Mouse (Mus musculus) adrenal gland, adult (tissue): Measurements from ENCODE around the gene Galm.
A peak's percentile ranks its signal among the peaks of the same experiment; 100 is the strongest.

ENCODE experiments used
- DNase-seq, 2 experiments: peaks; one replicate each; pipeline ENCODE4 v3.0.0; 2022 to 2023; ENCODE audit warnings: low spot score in 1 of 2; ENCODE audit not compliant: inconsistent age in 2 of 2

The Galm gene

DNA sequence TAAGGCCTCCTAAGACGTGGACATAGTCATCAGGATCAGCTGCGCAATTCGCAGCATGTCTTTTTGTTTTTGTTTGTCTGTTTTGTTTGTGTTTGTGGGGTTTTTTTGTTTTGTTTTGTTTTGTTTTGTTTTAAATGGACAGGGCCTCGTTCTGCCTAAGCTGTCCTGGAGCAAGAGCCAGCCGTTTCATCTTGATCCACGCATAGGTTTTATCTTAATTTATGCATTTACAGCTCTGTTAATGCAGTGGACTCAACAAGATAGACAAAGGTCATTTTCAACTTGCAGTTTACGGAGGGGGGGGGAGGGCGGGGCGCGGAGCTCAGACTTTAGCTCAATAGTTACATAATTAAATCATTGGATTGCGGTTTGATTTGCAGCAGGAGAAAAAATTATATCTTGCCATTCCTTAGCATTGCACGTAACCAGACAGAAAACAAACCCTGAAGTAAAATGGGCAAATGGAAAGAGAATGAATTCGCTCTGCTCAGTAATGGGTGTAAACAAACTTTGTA, 1.3 kb downstream of the Galm start:
- no peak for DNase-seq

DNA sequence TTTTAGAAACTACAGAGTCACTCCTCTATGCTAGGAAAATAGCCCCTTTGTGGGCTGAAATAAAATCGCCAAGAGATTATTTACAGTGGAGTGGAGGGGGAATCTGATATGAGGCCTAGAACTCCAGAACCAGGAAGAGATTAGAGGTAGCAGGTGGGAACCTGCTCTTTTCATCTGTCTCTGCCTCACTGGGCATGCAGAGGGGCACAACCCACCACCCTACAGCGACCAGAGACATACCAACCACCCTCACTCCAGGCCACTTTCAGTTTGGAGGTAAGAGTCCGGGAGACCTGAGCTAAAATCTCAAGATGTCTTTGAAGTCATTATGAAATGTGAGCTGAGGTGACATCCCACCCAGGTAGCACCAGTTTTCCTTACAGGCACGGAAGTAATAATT, 2.1 kb downstream of the Galm start:
- no peak for DNase-seq

DNA sequence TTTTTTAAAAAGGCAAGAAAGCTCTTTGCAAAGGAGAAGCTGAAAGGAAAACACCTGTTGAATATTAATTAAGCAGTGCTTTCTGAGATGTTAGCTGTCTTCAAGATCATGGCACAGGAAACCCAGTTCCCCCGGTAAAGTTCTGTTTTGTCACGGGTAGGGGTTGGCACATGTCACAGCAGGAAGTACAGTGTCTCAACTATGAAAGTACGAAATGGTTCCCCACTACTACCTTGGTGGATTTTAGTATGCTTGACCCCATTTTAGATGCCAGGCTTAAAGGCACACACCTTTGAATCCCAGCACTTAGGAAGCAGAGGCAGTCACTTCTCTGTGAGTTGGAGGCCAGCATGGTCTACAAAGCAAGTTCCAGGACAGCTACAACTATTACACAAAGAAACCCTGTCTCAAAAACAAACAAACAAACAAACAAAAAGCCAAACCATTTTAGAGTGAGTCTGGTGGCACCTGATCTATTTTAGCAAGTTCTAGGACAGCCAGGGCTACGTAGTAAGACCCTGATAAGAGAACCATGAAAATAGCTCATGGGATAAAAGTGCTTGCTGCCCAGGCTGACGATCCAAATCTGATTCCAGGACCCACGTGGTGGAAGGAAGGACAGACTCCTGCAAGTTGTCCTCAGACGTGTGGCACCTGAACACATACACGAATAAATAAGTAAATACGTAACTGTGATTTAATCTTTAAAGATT, 3.6 kb downstream of the Galm start:
- no peak for DNase-seq

DNA sequence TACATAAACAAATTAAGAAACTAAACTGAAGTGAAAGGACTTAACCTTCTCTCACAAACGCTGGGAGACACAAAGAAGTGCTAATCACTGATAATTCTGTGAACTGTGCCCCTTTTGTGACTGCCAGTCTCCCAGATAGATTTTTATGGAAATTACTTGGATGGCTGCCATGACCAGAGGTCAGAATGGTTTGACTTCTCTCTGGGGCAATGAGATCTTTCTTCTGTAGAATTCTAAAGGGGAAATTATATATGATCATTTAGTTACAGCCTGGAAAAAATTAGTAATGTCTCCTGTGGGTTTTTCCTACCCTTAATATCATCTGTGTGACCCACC, 4.1 kb downstream of the Galm start:
- no peak for DNase-seq

DNA sequence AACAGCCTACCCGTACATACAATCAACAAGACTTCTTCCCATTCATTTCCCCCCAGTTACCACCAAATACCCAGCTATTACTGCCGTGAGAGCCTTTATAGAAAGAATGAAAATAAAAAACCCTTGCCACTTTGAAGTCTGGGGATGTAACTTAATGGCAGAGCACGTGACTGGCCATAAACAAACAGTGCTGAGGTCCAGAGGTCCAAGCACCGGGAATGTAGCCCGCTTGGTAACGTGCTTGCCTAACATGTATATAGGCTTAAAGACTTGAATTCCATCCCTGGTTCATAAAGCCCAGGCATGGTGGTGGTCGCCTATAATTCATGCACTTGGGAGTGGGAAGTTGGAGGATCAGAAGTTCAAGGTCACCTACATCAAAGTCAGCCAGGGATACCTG, 4.6 kb downstream of the Galm start:
- DNase-seq: no peak

DNA sequence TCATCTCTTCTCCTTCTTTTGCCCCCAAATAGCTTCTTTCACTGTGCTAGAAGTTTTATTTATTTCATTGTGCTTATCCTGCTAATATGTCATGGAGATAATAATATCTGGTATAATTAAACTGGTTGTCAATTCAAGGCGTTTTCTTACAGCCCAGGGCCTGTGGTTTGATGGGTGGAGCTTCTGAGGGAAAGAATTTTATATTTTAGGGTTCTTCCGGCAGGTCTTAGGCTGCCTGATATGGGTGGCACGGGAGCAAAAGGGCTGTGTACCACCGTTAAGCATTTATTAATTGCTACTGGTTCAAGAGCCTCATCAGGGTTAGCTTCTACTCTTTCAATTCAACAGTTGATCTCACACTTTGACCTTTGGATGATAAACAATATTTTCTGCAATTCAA, 5.2 kb downstream of the Galm start:
- no peak for DNase-seq

DNA sequence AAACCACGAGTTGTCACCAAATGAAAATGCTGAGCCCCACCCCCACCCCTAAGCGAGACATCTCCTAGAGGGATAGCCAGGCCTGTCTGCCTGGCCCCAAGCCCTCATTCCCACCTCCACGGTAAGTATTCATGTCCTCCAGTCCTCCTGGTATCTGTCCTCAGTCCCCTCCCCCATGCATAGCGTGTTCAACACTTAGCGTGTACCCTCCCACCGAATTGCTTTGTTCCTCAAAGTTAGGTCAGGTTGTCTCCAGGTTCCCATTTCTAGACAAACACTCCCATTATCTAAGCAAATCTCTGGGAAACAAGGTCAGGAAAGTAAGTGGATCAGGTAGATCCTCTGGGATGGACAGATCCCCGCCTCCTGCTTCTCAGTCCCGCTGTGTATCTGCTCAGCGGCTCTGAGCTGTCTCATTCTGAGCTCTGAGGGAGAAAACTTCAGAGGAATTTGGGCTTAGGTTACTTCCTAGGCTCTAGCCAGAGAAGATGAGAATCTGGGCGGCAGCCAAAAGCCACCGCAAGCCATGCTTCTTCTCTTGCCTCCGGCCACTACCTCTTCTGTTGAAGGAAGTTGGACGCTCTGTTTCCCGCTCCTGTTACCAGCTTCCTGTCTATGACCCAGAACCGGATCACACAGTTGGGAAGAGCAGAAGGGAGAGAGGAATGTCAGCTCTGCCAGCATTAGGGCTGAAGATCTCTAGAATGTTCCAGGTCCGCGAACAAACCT, 11.3 kb downstream of the Galm start:
- peak; percentile 23 to 48 for DNase-seq

DNA sequence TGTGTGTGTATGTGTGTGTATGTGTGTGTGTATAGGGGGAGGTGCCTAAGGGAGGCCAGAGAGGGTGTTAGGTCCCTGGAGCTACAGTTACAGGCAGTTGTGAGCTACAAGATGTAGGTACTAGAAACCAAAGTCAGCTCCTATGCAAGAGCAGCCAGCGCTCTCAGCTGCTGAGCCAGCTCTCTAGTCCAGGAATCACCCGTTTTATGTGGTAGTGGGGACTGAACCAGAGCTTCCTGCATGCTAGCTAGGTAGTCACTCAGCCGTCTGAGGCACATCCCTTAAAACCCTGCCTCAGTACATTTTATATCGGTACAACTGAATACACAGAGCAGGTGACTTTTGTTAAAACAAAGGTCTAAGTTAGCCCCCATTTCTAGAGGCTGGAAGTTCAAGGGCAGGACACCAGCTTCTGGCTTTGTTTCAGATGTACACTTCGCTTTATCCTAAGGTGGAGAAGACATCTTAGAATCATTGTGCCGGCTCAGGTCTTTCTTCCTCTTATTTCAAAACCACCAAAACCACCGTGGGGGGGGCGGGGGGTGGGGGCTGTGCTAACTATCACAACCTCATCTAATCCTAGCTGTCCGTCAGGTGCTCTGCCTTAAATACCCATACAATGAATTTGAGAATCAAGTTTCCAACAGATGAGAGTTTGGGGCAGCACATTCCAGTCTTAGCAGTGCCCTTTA, 12.6 kb downstream of the Galm start:
- DNase-seq: no peak

DNA sequence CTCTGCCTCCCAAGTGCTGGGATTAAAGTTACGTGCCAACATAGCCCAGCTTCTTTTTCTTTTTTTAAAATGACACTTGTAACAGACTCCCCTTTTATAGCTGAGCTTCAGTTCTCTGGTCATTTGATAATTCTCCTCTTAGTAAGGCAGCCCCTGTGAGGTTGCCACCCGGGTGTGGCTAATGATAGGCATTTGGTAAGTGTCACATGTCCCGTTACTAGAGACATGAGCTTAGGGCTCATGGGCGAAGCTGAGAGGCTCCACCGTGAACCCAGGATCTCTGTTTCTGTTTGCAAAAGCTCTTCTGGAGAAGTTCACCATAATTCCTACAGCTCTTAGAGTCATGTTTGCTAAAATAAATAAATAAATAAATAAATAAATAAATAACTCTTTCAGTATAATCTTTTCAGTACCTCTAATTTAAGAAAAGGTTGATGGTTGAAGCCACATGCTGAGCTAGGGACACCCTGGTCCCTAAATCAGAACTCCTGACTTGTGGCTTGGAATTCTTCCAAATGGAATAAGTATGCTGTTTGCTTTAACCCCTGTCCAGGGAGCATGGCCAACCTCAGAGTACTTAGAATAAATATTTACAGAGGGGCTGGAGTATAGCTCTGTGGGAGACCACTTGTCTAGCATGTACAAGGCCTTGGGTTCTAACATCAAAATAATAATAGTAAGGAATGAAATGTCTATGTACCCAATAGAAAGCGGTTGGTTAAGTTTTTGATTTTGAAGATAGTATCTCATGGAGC, 16.4 kb downstream of the Galm start:
- no peak for DNase-seq

DNA sequence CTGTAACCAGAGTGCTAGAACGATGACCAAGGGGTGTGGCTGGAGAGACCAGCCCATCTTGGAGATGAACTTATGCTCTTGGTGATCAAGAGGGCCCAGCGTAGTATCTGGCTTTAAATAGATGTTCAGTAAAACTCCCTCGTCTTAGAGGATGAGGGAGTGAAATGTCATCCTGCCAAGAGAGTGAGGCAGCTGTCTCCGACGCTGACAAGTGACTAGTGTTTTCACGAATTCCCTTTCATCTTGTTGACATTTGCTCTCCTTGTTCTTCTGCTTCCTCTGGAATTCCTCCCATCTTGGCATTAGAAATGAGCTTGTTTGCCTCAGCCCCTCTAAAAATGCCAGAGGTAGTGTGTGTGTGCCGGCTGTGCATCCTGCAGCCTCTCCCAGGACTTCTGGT, 17.9 kb downstream of the Galm start:
- no peak for DNase-seq

DNA sequence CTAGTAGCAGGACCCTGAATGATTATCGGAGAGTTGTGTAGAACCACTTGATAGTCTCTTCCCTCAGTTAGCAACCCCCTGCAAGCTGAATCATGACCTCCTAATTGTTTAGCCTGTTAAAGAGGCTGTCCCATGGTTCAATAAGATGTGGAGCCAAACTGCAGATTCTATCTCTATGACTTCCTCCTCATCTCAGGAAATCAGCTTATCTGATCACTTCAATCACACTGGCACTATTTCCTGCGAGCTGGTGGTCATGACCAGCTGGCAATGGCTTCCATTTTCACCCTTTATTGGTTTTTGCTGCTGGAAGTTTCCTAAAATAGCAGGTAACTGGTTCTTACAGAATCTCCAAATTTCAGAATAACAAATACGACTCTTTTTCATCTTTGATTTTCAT, 18.5 kb downstream of the Galm start:
- no peak for DNase-seq

DNA sequence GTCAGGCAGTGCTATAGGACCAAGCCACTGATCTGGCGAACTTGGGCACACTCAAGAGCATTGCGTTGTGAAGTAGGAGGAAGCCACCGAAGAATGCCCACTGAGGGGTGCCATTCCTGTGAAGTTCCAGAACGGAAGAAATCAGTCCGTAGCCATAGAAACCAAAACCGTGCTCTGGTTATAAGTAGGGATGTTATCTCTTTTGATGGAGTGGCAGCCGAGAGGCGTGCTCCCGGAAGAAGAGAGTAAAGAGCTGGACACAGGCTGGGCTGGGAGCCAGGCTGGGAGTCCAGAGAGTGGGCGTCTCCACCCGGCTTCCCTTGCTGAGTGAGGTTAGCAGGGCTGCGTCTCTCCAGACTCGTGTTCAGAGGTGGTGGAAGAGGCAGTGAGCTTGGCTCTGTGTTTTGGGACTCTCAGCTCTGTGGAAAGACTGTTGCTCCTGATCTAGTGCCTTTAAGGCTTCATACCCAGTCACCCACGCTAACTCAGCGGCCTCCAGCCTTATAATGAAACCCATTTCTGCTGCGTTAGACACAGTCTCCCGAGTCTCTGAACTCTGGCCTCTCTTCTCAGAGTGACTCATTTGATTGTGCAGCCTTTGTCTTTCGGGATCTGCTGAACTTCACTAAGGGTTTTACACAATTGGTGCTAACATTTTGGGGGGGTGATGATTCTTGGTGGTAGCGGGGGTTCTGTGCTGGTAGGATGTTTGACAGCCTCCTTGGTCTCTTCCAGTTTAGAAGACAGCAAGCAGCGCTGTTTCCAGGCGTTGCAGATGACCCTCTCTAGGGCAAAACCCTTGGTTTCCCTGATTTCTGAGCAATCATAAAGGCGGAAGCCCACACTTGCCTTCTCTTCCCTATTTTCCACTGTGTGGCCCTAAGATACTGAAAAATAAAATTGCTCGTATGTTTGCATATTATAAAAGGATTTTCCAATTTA, 21.1 kb downstream of the Galm start:
- DNase-seq: peak; percentile 68 to 82

DNA sequence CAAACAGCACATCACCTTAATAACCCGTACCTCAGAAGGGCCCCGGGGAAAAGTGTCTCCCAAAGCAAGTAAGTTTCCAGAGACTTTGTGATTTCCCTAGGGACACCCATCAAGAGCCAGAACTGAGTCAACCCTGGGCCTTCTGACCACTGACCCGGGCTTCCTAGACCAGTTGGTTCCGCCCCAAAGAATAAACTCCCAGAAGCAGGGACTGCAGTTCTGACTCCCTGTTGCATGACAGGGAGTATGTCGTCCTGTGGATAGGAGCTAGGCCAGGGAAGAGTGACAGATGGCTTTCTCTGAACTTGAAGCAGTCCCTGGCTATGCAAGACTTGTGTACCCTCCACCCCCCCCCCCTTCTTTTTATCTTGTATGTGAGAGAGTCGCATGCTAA, 21.7 kb downstream of the Galm start:
- no peak for DNase-seq

DNA sequence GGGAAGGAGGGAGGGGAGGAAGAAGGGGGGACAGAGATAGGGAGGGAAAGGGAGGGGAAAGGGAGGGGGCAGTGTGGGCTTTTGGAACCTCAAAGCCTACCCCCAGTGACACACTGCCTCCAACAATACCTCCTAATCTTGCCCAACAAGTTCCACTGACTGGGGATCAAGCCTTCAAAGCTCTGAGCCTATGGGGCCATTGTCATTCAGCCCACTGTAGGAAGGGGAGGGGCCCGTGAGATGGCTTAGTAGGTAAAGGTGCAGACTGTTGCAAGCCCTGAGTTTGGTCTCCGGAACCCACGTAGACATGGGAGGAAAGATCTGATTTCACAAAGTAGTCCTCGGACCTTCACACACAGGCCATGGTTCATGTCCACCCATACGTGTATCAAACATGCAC, 24.1 kb downstream of the Galm start:
- DNase-seq: no peak

DNA sequence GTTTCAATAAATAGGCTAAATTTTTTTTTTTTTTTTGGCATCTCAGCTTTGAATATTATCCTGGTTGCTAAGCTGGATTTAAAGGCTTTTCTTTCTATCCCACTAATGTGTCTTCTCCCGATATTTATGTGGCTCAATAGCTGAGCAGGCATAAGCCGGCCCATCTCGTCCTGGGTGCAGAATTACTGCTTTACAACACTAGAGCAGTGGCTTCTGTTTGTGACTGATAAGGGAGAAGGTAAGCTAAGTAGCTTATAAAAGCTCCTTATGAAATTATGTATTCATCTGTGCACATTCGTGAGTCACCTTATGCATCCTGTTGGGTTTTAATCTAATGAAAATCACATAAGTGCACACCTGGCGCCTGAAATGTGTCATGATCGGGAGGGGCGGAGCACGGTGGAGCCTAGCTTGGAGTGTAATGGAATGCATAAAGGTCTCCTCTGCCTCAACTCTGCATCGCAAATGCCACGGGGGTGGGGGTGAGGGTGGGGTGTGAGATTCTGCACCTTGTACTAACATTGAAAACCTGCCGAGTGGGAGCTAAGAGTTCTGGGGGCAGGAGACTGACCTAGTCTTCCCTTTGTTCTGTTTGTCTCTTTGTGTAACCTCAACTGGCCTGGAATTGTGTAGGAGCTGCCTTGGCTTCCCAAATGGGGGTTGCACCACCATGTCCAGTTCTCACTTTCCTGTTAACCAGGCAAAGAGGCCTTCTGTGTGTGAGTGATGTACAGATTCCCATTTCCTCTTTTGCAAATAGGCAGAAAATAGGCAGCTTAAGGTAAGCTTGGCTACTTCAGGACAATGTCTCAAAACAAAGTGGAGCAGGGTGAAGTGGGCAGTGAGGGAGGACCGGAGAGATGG, 25.7 kb downstream of the Galm start:
- DNase-seq: no peak

DNA sequence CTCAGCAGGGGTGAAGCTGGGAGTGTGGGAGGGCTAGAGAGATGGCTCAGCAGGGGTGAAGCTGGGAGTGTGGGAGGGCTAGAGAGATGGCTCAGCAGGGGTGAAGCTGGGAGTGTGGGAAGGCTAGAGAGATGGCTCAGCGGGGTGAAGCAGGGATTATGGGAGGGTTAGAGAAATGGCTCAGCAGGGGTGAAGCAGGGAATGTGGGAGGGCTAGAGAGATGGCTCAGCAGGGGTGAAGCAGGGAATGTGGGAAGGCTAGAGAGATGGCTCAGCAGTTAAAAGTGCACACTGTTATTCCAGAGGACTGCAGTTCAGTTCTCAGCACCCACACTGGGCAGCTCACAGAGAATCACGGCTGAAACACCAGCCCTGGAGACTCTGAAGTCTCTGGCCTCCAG, 26.4 kb downstream of the Galm start:
- no peak for DNase-seq

DNA sequence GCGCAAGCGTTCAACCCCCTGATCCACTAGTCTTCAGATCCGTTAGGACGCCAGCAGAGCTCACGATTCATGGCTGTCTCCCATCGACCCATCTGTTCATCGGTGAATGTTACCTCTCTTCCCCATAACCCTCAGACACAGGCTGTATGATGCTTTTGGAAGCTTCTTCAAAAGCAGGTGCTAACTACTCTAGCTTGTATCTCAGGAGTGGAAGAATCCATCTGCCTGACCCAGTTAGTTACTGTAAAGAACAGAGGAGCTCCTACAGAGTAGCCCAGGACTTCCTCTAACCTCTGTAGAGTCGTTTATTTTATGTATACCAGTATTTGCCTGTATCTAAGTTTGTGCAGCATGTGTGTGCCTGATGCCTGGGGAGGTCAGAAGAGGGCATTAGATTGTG, 29.6 kb downstream of the Galm start:
- DNase-seq: no peak

DNA sequence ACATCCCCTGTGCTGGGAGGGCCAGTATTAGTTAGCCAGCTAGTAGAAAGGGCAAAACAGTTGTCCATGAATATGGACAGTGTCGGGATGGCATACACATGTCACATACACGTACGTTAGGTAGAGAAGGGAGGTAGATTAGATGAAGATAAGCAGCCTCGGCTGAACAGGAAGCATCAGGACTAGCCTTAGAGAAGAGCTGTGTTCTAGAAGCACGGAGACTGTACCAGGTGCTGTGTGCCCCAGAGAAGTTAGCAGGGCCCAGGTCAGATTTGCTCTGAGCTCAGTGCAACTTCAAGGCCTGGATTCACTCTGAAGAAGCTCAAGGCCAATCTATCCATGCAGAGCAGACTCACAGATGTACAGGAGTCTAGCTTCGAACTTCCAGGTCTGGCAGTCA, 30.2 kb downstream of the Galm start:
- no peak for DNase-seq

DNA sequence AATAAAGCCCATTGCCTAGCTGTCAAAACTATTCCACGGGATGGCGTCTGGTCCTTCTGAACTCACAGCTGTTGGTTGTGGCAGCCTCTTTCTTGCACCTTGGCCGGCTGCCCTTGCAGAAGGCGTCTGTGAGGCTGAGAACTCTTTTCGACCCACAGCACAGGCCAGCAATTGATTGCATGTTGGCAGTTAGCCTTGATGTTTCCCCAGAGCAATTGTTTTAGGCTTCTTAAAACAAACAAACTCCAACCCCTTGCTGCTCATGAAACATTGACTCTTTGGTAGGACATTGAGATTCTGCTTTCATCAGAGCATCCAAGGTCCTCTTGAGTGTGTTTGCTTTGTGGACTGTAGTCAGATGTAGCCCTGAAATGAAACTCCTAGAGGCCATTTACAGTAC, 33.2 kb downstream of the Galm start:
- peak; percentile 37 to 76 for DNase-seq
